Mouse (Mus musculus) CH12.LX (cell line): Measurements from ENCODE around the gene Taok1. TPM values are rescaled to one million over a fixed set of nuclear protein-coding genes. Genes with fewer than 3 reads are reported as not detected.

Experiments
- DNase-seq: peaks from one replicate; pipeline ENCODE4 v3.0.0-alpha.2; 2013; ENCODE audit errors: extremely low read depth
- H3K27ac ChIP-seq: 2 replicates; pipeline ENCODE4 v1.5.1; 2012; ENCODE audit warnings: low read depth, mild to moderate bottlenecking, control low read depth, moderate library complexity; ENCODE audit not compliant: insufficient read depth
- H3K27me3 ChIP-seq: replicated peaks from 2 replicates; pipeline ENCODE3; 2012; ENCODE audit warnings: inconsistent platforms
- H3K36me3 ChIP-seq, 2 experiments: replicated peaks in 1 of 2; 2 replicates each; pipeline versions ENCODE3 to v1.6.1; 2012; ENCODE audit warnings: inconsistent platforms in 1 of 2, low read length in 1 of 2, mild to moderate bottlenecking in 1 of 2, mixed read lengths in 1 of 2, moderate library complexity in 1 of 2; ENCODE audit not compliant: control insufficient read depth in 1 of 2, insufficient read depth in 1 of 2
- H3K4me1 ChIP-seq, 2 experiments: 2 replicates each; pipeline ENCODE4 v1.6.1; 2012; ENCODE audit warnings: inconsistent platforms in 1 of 2, moderate library complexity in 1 of 2; ENCODE audit not compliant: insufficient read depth in 2 of 2, control insufficient read depth in 1 of 2
- H3K4me2 ChIP-seq: 2 replicates; pipeline ENCODE4 v1.6.1; 2012; ENCODE audit warnings: low read depth, mild to moderate bottlenecking, control low read depth; ENCODE audit not compliant: poor library complexity, insufficient read depth, severe bottlenecking
- H3K4me3 ChIP-seq, 3 experiments: fragments of 150-350 bp in 1 of 3; sonication (generic) in 1 of 3; replicated peaks in 1 of 3; 2 replicates each; pipeline versions ENCODE3 to v1.5.1; 2011 to 2012; ENCODE audit warnings: low read depth in 2 of 3, low read length in 2 of 3, mild to moderate bottlenecking in 2 of 3, moderate library complexity in 2 of 3, control low read depth in 1 of 3, improper control_type of control experiment in 1 of 3, inconsistent platforms in 1 of 3, mixed read lengths in 1 of 3; ENCODE audit not compliant: poor library complexity in 1 of 3
- H3K79me2 ChIP-seq: replicated peaks from 2 replicates; pipeline ENCODE4 v1.6.1; 2012; ENCODE audit warnings: mild to moderate bottlenecking, moderate library complexity; ENCODE audit not compliant: control insufficient read depth, poor library complexity, insufficient read depth, severe bottlenecking; ENCODE audit errors: extremely low read depth
- H3K9ac ChIP-seq: 2 replicates; pipeline ENCODE4 v1.6.1; 2012; ENCODE audit warnings: low read depth, mild to moderate bottlenecking, control low read depth, moderate library complexity; ENCODE audit not compliant: insufficient read depth
- H3K9me3 ChIP-seq: replicated peaks from 2 replicates; pipeline ENCODE3; 2012; ENCODE audit warnings: low read length, inconsistent platforms, mixed read lengths
- BHLHE40 ChIP-seq: IDR thresholded peaks from 2 replicates; pipeline ENCODE4 v1.6.1; 2011; ENCODE audit warnings: mild to moderate bottlenecking, low read depth, low read length, improper control_type of control experiment
- CHD1 ChIP-seq: IDR thresholded peaks from 2 replicates; pipeline ENCODE4 v1.6.1; 2012; ENCODE audit warnings: low read depth, low read length, improper control_type of control experiment, inconsistent platforms
- CTCF ChIP-seq, 2 experiments: IDR thresholded peaks in 1 of 2; conservative IDR thresholded peaks in 1 of 2; 2 replicates each; pipeline ENCODE4 v1.5.1; 2011 to 2012; ENCODE audit warnings: low read depth in 2 of 2, low read length in 2 of 2, improper control_type of control experiment in 1 of 2, inconsistent platforms in 1 of 2, mild to moderate bottlenecking in 1 of 2, moderate library complexity in 1 of 2
- E2F4 ChIP-seq: IDR thresholded peaks from 2 replicates; pipeline ENCODE4 v1.6.1; 2011; ENCODE audit warnings: low read depth, low read length, improper control_type of control experiment; ENCODE audit not compliant: insufficient replicate concordance
- ELF1 ChIP-seq: IDR thresholded peaks from 2 replicates; pipeline ENCODE4 v1.6.1; 2014; ENCODE audit warnings: low read depth, mild to moderate bottlenecking, inconsistent platforms, low read length, improper control_type of control experiment
- EP300 ChIP-seq: IDR thresholded peaks from 2 replicates; pipeline ENCODE4 v1.6.1; 2011; ENCODE audit warnings: low read length, improper control_type of control experiment
- ETS1 ChIP-seq: conservative IDR thresholded peaks from 2 replicates; pipeline ENCODE4 v1.6.1; 2012; ENCODE audit warnings: low read depth, mild to moderate bottlenecking, inconsistent platforms, low read length, improper control_type of control experiment, moderate library complexity
- GABPA ChIP-seq: IDR thresholded peaks from 2 replicates; pipeline ENCODE4 v1.6.1; 2012; ENCODE audit warnings: low read depth, low read length, improper control_type of control experiment, inconsistent platforms; ENCODE audit not compliant: insufficient replicate concordance
- HCFC1 ChIP-seq: IDR thresholded peaks from 2 replicates; pipeline ENCODE4 v1.6.1; 2012; ENCODE audit warnings: low read depth, mild to moderate bottlenecking, inconsistent platforms, low read length, improper control_type of control experiment
- IRF4 ChIP-seq: IDR thresholded peaks from 2 replicates; pipeline ENCODE4 v1.6.1; 2014; ENCODE audit warnings: low read depth, mild to moderate bottlenecking, inconsistent platforms, low read length, improper control_type of control experiment
- JUN ChIP-seq: IDR thresholded peaks from 2 replicates; pipeline ENCODE4 v1.6.1; 2011; ENCODE audit warnings: low read depth, mild to moderate bottlenecking, low read length, improper control_type of control experiment, moderate library complexity; ENCODE audit not compliant: insufficient read depth
- JUND ChIP-seq: conservative IDR thresholded peaks from 2 replicates; pipeline ENCODE4 v1.6.1; 2011; ENCODE audit warnings: low read depth, low read length, improper control_type of control experiment
- KAT2A ChIP-seq: IDR thresholded peaks from 2 replicates; pipeline ENCODE4 v1.6.1; 2012; ENCODE audit warnings: low read length, improper control_type of control experiment, inconsistent platforms; ENCODE audit not compliant: insufficient replicate concordance
- MAFK ChIP-seq: IDR thresholded peaks from 2 replicates; pipeline ENCODE4 v1.6.1; 2011; ENCODE audit warnings: low read length, improper control_type of control experiment; ENCODE audit not compliant: insufficient replicate concordance
- MAZ ChIP-seq: IDR thresholded peaks from 2 replicates; pipeline ENCODE4 v1.6.1; 2012; ENCODE audit warnings: low read depth, mild to moderate bottlenecking, inconsistent platforms, low read length, improper control_type of control experiment, moderate library complexity
- MEF2A ChIP-seq: IDR thresholded peaks from 2 replicates; pipeline ENCODE4 v1.6.1; 2014; ENCODE audit warnings: low read depth, mild to moderate bottlenecking, inconsistent platforms, low read length, improper control_type of control experiment, borderline replicate concordance
- MXI1 ChIP-seq: IDR thresholded peaks from 2 replicates; pipeline ENCODE4 v1.6.1; 2011; ENCODE audit warnings: mild to moderate bottlenecking, low read depth, low read length, improper control_type of control experiment
- MYC ChIP-seq: IDR thresholded peaks from 2 replicates; pipeline ENCODE4 v1.6.1; 2011; ENCODE audit warnings: low read depth, mild to moderate bottlenecking, improper control_type of control experiment, low read length
- POLR2AphosphoS2 ChIP-seq: IDR thresholded peaks from 2 replicates; pipeline ENCODE4 v1.6.1; 2011; ENCODE audit warnings: low read depth, low read length, improper control_type of control experiment
- RCOR1 ChIP-seq: conservative IDR thresholded peaks from 2 replicates; pipeline ENCODE4 v1.6.1; 2012; ENCODE audit warnings: low read depth, mild to moderate bottlenecking, inconsistent platforms, low read length, improper control_type of control experiment
- SIN3A ChIP-seq: IDR thresholded peaks from 2 replicates; pipeline ENCODE4 v1.6.1; 2012; ENCODE audit warnings: low read length, improper control_type of control experiment, inconsistent platforms
- SMC3 ChIP-seq: IDR thresholded peaks from 2 replicates; pipeline ENCODE4 v1.6.1; 2011; ENCODE audit warnings: low read depth, low read length, improper control_type of control experiment
- TBP ChIP-seq: conservative IDR thresholded peaks from 2 replicates; pipeline ENCODE4 v1.6.1; 2011; ENCODE audit warnings: low read depth, low read length, improper control_type of control experiment
- TCF12 ChIP-seq: IDR thresholded peaks from 2 replicates; pipeline ENCODE4 v1.6.1; 2014; ENCODE audit warnings: low read depth, mild to moderate bottlenecking, inconsistent platforms, low read length, improper control_type of control experiment
- UBTF ChIP-seq: IDR thresholded peaks from 2 replicates; pipeline ENCODE4 v1.6.1; 2012; ENCODE audit warnings: low read depth, mild to moderate bottlenecking, inconsistent platforms, low read length, improper control_type of control experiment, moderate library complexity
- ZKSCAN1 ChIP-seq: IDR thresholded peaks from 2 replicates; pipeline ENCODE4 v1.6.1; 2012; ENCODE audit warnings: low read depth, inconsistent platforms, low read length, improper control_type of control experiment, borderline replicate concordance
- ZMIZ1 ChIP-seq: IDR thresholded peaks from 2 replicates; pipeline ENCODE4 v1.6.1; 2012; ENCODE audit warnings: low read depth, mild to moderate bottlenecking, inconsistent platforms, low read length, improper control_type of control experiment
- ZNF384 ChIP-seq: IDR thresholded peaks from 2 replicates; pipeline ENCODE4 v1.6.1; 2012; ENCODE audit warnings: low read depth, low read length, improper control_type of control experiment, inconsistent platforms
- dilution Hi-C: fragments of 300-500 bp; cut with MboI; formaldehyde crosslinking; loops from 2 replicates; pipeline ENCODE4 v1.14.3; 2020; ENCODE audit warnings: low sequenced_read_pairs; ENCODE audit not compliant: extremely low pct_unique_long_range_greater_than_20kb, extremely low pct_ligation_motif_present
- in situ Hi-C: fragments of 300-500 bp; cut with MboI; formaldehyde crosslinking; loops from 3 replicates; pipeline ENCODE4 v1.14.3; 2019; ENCODE audit warnings: low sequenced_read_pairs, low pct_ligation_motif_present, low pct_unique_long_range_greater_than_20kb, mixed read lengths
- polyA plus RNA-seq: library from polyadenylated mRNA; unstranded; fragments of >175 nt; gene quantifications from 2 replicates; pipeline ENCODE4 v1.2.1, GENCODE M21; 2012; ENCODE audit warnings: low read depth; ENCODE audit not compliant: insufficient read length
- total RNA-seq, 2 experiments: library from RNA; depleted of rRNA; stranded (reverse); fragments of 300-350 nt in 1 of 2; fragments of >200 nt in 1 of 2; gene quantifications; 2 replicates each; pipeline ENCODE4 v1.2.3; 2012 to 2014

The Taok1 gene
- total and polyA plus RNA-seq, 3 experiments, result 8.9 to 13.7 (median 11.6) TPM

DNA sequence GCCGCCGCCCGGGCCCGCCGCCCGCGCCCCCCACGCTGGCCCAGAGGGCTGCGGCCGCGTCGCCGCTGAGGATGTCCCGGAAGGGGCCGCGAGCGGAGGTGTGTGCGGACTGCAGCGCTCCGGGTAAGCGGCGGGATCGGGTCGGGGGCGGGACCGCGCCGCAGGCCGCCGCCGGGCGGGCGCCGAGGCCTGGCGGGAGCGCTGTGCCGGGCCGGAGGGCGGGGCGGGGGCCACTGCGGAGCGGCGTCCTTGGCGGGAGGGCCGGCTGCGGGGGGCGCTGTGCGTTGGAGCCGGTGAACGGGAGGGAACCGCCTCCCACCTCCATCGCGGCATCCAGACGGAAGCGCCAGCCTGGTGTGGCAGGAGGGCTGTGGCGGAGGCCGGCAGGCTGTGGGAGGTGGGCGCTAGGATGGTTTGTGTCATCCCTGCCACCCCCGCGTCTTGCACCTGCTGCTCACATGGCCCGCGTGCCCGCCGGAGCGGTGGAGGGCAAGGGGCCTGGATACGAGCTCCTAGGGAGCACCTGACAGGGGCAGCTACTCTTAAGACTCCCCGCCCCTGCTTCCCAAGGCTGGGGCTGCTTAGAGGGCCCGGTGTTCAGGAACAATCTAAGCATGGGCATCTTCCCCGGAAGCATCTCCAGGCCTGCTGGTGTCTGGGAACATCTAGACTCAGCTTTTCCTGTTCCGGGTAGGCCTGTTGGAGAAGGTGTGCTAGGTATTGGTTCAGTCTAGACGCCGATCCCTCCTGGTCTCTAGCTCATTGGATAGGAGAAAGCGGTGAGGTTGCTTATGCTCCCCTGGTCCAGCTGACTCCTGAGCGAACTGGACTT, 113.9 kb downstream of the Taok1 start, which contains the start of gene Git1:
Gene Git1, plus strand, starts transcription at position 51 of the 832 bp plus-strand sequence.
- peak within 1 kb of the TSS; percentile 90 for H3K4me2 ChIP-seq
- no peaks in the 10 kb centered on the region for H3K9me3 ChIP-seq
- H3K4me3 ChIP-seq, result peak within 1 kb of the TSS; percentile 84 to 99 (median 98)
- in situ Hi-C loops (no loop called here), dilution Hi-C loops (no loop called here)
- peaks cover 24 to 71% of the 10 kb centered on the region in 2 experiments for H3K4me1 ChIP-seq
- DNase-seq, result peak; percentile 61
- H3K79me2 ChIP-seq, result peaks cover 34% of the 10 kb centered on the region
- TF ChIP-seq HCFC1, result peak; percentile 23; the same call in 1 of the 2 replicates
- 0 out of 2 replicates have a peak, but pooled peaks have one; percentile 19 for TF ChIP-seq MYC
- TF ChIP-seq UBTF, result peak; percentile 76
- peak; percentile 39 for TF ChIP-seq ELF1
- no peak for TF ChIP-seq KAT2A
- peak; percentile 71 for TF ChIP-seq BHLHE40
- peak in 1 of 2 experiments; percentile 23; a peak in 1 of 4 replicates for TF ChIP-seq CTCF (conservative IDR thresholded peaks at IDR 0.05 in 1 of 2, IDR thresholded peaks at IDR 0.05 in 1 of 2; ENCODE audit: low read depth in 2 of 2, low read length in 2 of 2)
- no peak for TF ChIP-seq MAFK
- TF ChIP-seq, all 38 proteins: peak for 6
- peak within 1 kb of the TSS; percentile 95 for H3K9ac ChIP-seq
- H3K36me3 ChIP-seq, result peaks cover 0 to 26% of the 10 kb centered on the region in 2 experiments
- H3K27me3 ChIP-seq, result peaks cover 21% of the 10 kb centered on the region
- H3K27ac ChIP-seq, result peak within 1 kb of the TSS; percentile 49

DNA sequence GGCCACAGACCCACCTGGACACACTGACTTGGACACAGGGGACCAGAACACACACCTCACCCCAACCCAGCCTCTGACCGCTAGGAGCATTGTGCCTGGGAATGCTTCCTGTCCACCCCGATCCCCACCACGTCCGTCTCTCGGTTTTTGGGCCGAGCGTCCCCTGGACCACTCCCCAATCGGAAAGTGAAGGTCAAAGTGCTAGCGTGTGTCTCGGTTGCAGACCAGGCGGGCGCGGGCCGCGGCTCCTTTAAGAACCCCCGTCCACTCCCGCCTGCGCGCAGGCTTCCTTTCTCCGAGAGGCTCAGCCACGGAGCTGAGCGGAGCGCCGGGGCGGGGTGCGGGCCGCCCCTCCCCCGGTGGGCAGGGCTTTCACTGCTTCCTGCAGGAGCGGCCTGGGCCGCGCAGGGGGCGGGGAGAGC, 114.7 kb downstream of the Taok1 start:
- Histone ChIP-seq H3K4me1 (peaks cover 24 to 63% of the 10 kb centered on the region in 2 experiments), H3K79me2 (peaks cover 34% of the 10 kb centered on the region), H3K4me3 (peak overlapping the region; percentile 78 to 98 (median 84)), H3K9ac (peak overlapping the region; percentile 95), H3K27me3 (peaks cover 29% of the 10 kb centered on the region), H3K36me3 (peaks cover 0 to 18% of the 10 kb centered on the region in 2 experiments), H3K9me3 (no peaks in the 10 kb centered on the region), H3K4me2 (peak overlapping the region; percentile 90), H3K27ac (peak overlapping the region; percentile 49)
- in situ Hi-C loops (no loop called here), dilution Hi-C loops (no loop called here)
- DNase-seq, result peak; percentile 93
- TF ChIP-seq JUN, result no peak
- no peak for TF ChIP-seq EP300
- peak; percentile 72 for TF ChIP-seq TCF12
- TF ChIP-seq ETS1, result no peak
- TF ChIP-seq POLR2AphosphoS2, result no peak
- TF ChIP-seq ELF1, result peak; percentile 80
- TF ChIP-seq MAFK, result no peak
- TF ChIP-seq HCFC1, result peak; percentile 68
- no peak for TF ChIP-seq E2F4
- TF ChIP-seq GABPA, result no peak
- peak; percentile 30; the same call in 1 of the 2 replicates for TF ChIP-seq MEF2A
- no peak for TF ChIP-seq BHLHE40
- TF ChIP-seq MAZ, result peak; percentile 92
- no peak for TF ChIP-seq SMC3
- no peak for TF ChIP-seq MYC
- peak; percentile 85 for TF ChIP-seq ZMIZ1
- TF ChIP-seq ZKSCAN1, result no peak
- TF ChIP-seq JUND, result no peak
- peak; percentile 38 for TF ChIP-seq SIN3A
- TF ChIP-seq TBP, result no peak
- TF ChIP-seq CHD1, result no peak; the same call in 1 of the 2 replicates
- TF ChIP-seq IRF4, result peak; percentile 39; the same call in 1 of the 2 replicates
- no peak for TF ChIP-seq MXI1
- no peak for TF ChIP-seq ZNF384
- TF ChIP-seq KAT2A, result no peak
- no peak for TF ChIP-seq RCOR1
